In genomic region chr12:32479451-32479850, GRCm38 (mm10) we compare ENCODE assay signal across 21 mouse cellular contexts.
"Had no signal": no experiment of that assay in that cellular context is flagged by ENCODE, and none has a peak within 500 bp of the region (broad histone marks: within the 10 kb centered on the region; RNA-seq: fewer than 3 reads in every experiment).

No protein-coding gene starts in this region.

- H3K9me3 ChIP-seq: intestine, embryonic 15.5 days; limb, embryonic 10.5 days; limb, embryonic 13.5 days; liver, embryonic 12.5 days; liver, embryonic 15.5 days; lung, embryonic 15.5 days; midbrain, embryonic 13.5 days; neural tube, embryonic 13.5 days; stomach, embryonic 15.5 days had no signal

- H3K4me1 ChIP-seq: intestine, embryonic 15.5 days; limb, embryonic 10.5 days; limb, embryonic 13.5 days; liver, embryonic 12.5 days; liver, embryonic 15.5 days; midbrain, embryonic 13.5 days; neural tube, embryonic 13.5 days; stomach, embryonic 15.5 days had no signal

- H3K27me3 ChIP-seq: intestine, embryonic 15.5 days; limb, embryonic 13.5 days; liver, embryonic 12.5 days; lung, embryonic 15.5 days; midbrain, embryonic 13.5 days; neural tube, embryonic 13.5 days; stomach, embryonic 15.5 days had no signal

- DNase-seq: liver; lung, adult 18-20 months; lung, postnatal 10 days; lung, postnatal 36 days; retina, postnatal 1 day; right cerebral cortex, postnatal 25 days; spleen, adult 18-20 months; thymus, postnatal 25 days had no signal

- H3K27ac ChIP-seq: intestine, embryonic 15.5 days; kidney, postnatal 0 days; limb, embryonic 10.5 days; limb, embryonic 13.5 days; liver, embryonic 12.5 days; liver, embryonic 15.5 days; lung, embryonic 15.5 days; midbrain, embryonic 13.5 days; neural tube, embryonic 13.5 days; stomach, embryonic 15.5 days had no signal

- H3K36me3 ChIP-seq: intestine, embryonic 15.5 days; limb, embryonic 10.5 days; limb, embryonic 13.5 days; liver, embryonic 12.5 days; liver, embryonic 15.5 days; lung, embryonic 15.5 days; midbrain, embryonic 13.5 days; neural tube, embryonic 13.5 days; stomach, embryonic 15.5 days had no signal

- ATAC-seq: hindbrain, embryonic 16.5 days; intestine, embryonic 15.5 days; liver, embryonic 12.5 days; midbrain, embryonic 13.5 days; midbrain, embryonic 16.5 days had no signal

- H3K4me2 ChIP-seq: intestine, embryonic 15.5 days; limb, embryonic 13.5 days; liver, embryonic 12.5 days; liver, embryonic 15.5 days; lung, embryonic 15.5 days; midbrain, embryonic 13.5 days; neural tube, embryonic 13.5 days; stomach, embryonic 15.5 days had no signal

- H3K9ac ChIP-seq: intestine, embryonic 15.5 days; limb, embryonic 13.5 days; liver, embryonic 12.5 days; liver, embryonic 15.5 days; lung, embryonic 15.5 days; midbrain, embryonic 13.5 days; neural tube, embryonic 13.5 days; stomach, embryonic 15.5 days had no signal

- H3K4me3 ChIP-seq: intestine, embryonic 15.5 days; limb, embryonic 10.5 days; limb, embryonic 13.5 days; liver, embryonic 12.5 days; liver, embryonic 15.5 days; lung, embryonic 15.5 days; midbrain, embryonic 13.5 days; myocyte; neural tube, embryonic 13.5 days; stomach, embryonic 15.5 days had no signal
